Mouse (Mus musculus): ENCODE data around the gene Creb5.
"Not testable (repeated sequence)": the region's sequence is repeated elsewhere in the genome, so short reads cannot be mapped to it uniquely, and the experiment has no call there.

Gene Creb5

GRCm38 (mm10) chr6:53319543-53320325 lies 32.7 kb downstream of the Creb5 start:
- no peak for DNase-seq (ENCODE audit: low spot score)

GRCm38 (mm10) chr6:53337398-53337797 lies 50.3 kb downstream of the Creb5 start:
- no peak for DNase-seq (ENCODE audit: low spot score)

GRCm38 (mm10) chr6:53352311-53352960 lies 65.4 kb downstream of the Creb5 start:
- no peak for DNase-seq (ENCODE audit: low spot score)

GRCm38 (mm10) chr6:53356328-53356727 lies 69.3 kb downstream of the Creb5 start:
- DNase-seq (ENCODE audit: low spot score) = no peak

- DNase-seq (ENCODE audit: low spot score) = no peak
Measured at GRCm38 (mm10) chr6:53363535-53363934, 76.5 kb downstream of the Creb5 start.

GRCm38 (mm10) chr6:53363981-53364391 lies 76.9 kb downstream of the Creb5 start:
- DNase-seq (ENCODE audit: low spot score) = no peak

GRCm38 (mm10) chr6:53369147-53369546 lies 82.1 kb downstream of the Creb5 start:
- no peak for DNase-seq (ENCODE audit: low spot score)

GRCm38 (mm10) chr6:53369928-53370327 lies 82.9 kb downstream of the Creb5 start:
- DNase-seq (ENCODE audit: low spot score) = no peak

- no peak for DNase-seq (ENCODE audit: low spot score)
Measured at GRCm38 (mm10) chr6:53371962-53372361, 84.9 kb downstream of the Creb5 start.

GRCm38 (mm10) chr6:53374315-53374941 lies 87.4 kb downstream of the Creb5 start:
- DNase-seq (ENCODE audit: low spot score) = no peak

GRCm38 (mm10) chr6:53389277-53389676 lies 102.2 kb downstream of the Creb5 start:
- no peak for DNase-seq (ENCODE audit: low spot score)

- no peak for DNase-seq (ENCODE audit: low spot score)
Measured at GRCm38 (mm10) chr6:53390413-53390812, 103.3 kb downstream of the Creb5 start.

GRCm38 (mm10) chr6:53394026-53394425 lies 107.0 kb downstream of the Creb5 start:
- no peak for DNase-seq (ENCODE audit: low spot score)

GRCm38 (mm10) chr6:53395208-53395607 lies 108.1 kb downstream of the Creb5 start:
- DNase-seq (ENCODE audit: low spot score) = no peak

- DNase-seq (ENCODE audit: low spot score) = no peak
Measured at GRCm38 (mm10) chr6:53396421-53396820, 109.4 kb downstream of the Creb5 start.

GRCm38 (mm10) chr6:53397797-53398196 lies 110.7 kb downstream of the Creb5 start:
- DNase-seq (ENCODE audit: low spot score) = no peak

- no peak for DNase-seq (ENCODE audit: low spot score)
Measured at GRCm38 (mm10) chr6:53398297-53399140, 111.4 kb downstream of the Creb5 start.

- DNase-seq (ENCODE audit: low spot score) = no peak
Measured at GRCm38 (mm10) chr6:53401364-53401763, 114.3 kb downstream of the Creb5 start.

- DNase-seq (ENCODE audit: low spot score) = not testable (repeated sequence)
Measured at GRCm38 (mm10) chr6:53402551-53402950, 115.5 kb downstream of the Creb5 start.

GRCm38 (mm10) chr6:53409183-53409582 lies 122.1 kb downstream of the Creb5 start:
- no peak for DNase-seq (ENCODE audit: low spot score)

GRCm38 (mm10) chr6:53421345-53421744 lies 134.3 kb downstream of the Creb5 start:
- DNase-seq (ENCODE audit: low spot score) = no peak

GRCm38 (mm10) chr6:53429368-53429767 lies 142.3 kb downstream of the Creb5 start:
- DNase-seq (ENCODE audit: low spot score) = no peak
